Mouse (Mus musculus) liver, embryonic 14.5 days (tissue): ENCODE results near the gene Tmod4. TPM values are rescaled to one million over a fixed set of nuclear protein-coding genes. Genes with fewer than 3 reads are reported as not detected.

Experiments used
- ATAC-seq: fragments of 200-750 bp; cut with Nextera tagmentation; 2 replicates; pipeline ENCODE4 v1.8.0; 2017; ENCODE audit warnings: moderate number of reproducible peaks, mild to moderate bottlenecking, moderate library complexity; ENCODE audit not compliant: insufficient read depth
- DNase-seq, 3 experiments: peaks; one replicate each; pipeline ENCODE4 v3.0.0-alpha.2; 2012 to 2013; ENCODE audit warnings: low read depth in 3 of 3, low spot score in 3 of 3
- H3K27ac ChIP-seq: fragments of 300-500 bp; sonication (generic); 2 replicates; pipeline ENCODE4 v1.5.1; 2014; ENCODE audit warnings: moderate library complexity, mild to moderate bottlenecking, control low read depth, inconsistent platforms
- H3K27me3 ChIP-seq: fragments of 300-500 bp; sonication (generic); 2 replicates; pipeline ENCODE4 v1.6.1; 2014; ENCODE audit warnings: mild to moderate bottlenecking, low read length, moderate library complexity; ENCODE audit not compliant: control insufficient read depth, insufficient read depth
- H3K36me3 ChIP-seq: fragments of 300-500 bp; sonication (generic); replicated peaks from 2 replicates; pipeline ENCODE4 v1.6.1; 2014; ENCODE audit warnings: low read depth; ENCODE audit not compliant: control insufficient read depth, insufficient read depth
- H3K4me1 ChIP-seq, 2 experiments: fragments of 200-500 bp in 1 of 2; fragments of 300-500 bp in 1 of 2; sonication (generic) in 1 of 2; replicated peaks; 2 replicates each; pipeline ENCODE4 v1.6.1; 2012 to 2014; ENCODE audit warnings: antibody characterized with exemption in 1 of 2, inconsistent platforms in 1 of 2, low read length in 1 of 2; ENCODE audit not compliant: control insufficient read depth in 2 of 2, insufficient read depth in 2 of 2
- H3K4me2 ChIP-seq: fragments of 300-500 bp; sonication (generic); 2 replicates; pipeline ENCODE4 v1.6.1; 2014; ENCODE audit warnings: low read depth, mild to moderate bottlenecking, control low read depth, moderate library complexity
- H3K4me3 ChIP-seq, 2 experiments: fragments of 200-500 bp in 1 of 2; fragments of 300-500 bp in 1 of 2; sonication (generic) in 1 of 2; 2 replicates each; pipeline ENCODE4 v1.5.1; 2012 to 2014; ENCODE audit warnings: low read depth in 2 of 2, low read length in 2 of 2, mild to moderate bottlenecking in 2 of 2, control low read depth in 1 of 2, inconsistent platforms in 1 of 2, moderate library complexity in 1 of 2; ENCODE audit not compliant: insufficient read depth in 1 of 2
- H3K9ac ChIP-seq: fragments of 300-500 bp; sonication (generic); replicated peaks from 2 replicates; pipeline ENCODE4 v1.6.1; 2014; ENCODE audit warnings: mild to moderate bottlenecking, control low read depth, moderate library complexity
- H3K9me3 ChIP-seq: fragments of 300-500 bp; sonication (generic); 2 replicates; pipeline ENCODE4 v1.6.1; 2016; ENCODE audit warnings: low read length, mixed read lengths; ENCODE audit not compliant: control insufficient read depth
- CTCF ChIP-seq: IDR thresholded peaks from 2 replicates; pipeline ENCODE4 v1.5.1; 2016; ENCODE audit warnings: antibody characterized with exemption, low read depth, control low read depth
- EP300 ChIP-seq: IDR thresholded peaks from 2 replicates; pipeline ENCODE4 v1.6.1; 2016; ENCODE audit warnings: antibody characterized with exemption, low read depth
- WGBS: fragments of 180-500 bp; shearing (Covaris S2); extraction: QIAGEN DNeasy Blood & Tissue Kit; methylation state at CpG from one replicate; pipeline ENCODE4 v1.1.7; 2014; ENCODE audit not compliant: insufficient replicate concordance; 5-methylcytosine and 5-hydroxymethylcytosine counted together
- microRNA-seq: library from miRNA; unstranded; fragments of <30 nt; microRNA quantifications from one replicate; pipeline ENCODE4, GENCODE M21; 2016
- polyA plus RNA-seq, 2 experiments: library from polyadenylated mRNA; depleted of rRNA in 1 of 2; stranded (reverse) in 1 of 2; unstranded in 1 of 2; fragments of >200 nt; fragmentation: Nextera tagmentation in 1 of 2; extraction: Ambion mirVana in 1 of 2; gene quantifications; 2 replicates each; pipeline versions ENCODE4 v1.2.1 to v1.2.3; 2012 to 2014

Tmod4 gene
- polyA plus RNA-seq, 2 experiments: 0.15 to 0.32 TPM

DNA sequence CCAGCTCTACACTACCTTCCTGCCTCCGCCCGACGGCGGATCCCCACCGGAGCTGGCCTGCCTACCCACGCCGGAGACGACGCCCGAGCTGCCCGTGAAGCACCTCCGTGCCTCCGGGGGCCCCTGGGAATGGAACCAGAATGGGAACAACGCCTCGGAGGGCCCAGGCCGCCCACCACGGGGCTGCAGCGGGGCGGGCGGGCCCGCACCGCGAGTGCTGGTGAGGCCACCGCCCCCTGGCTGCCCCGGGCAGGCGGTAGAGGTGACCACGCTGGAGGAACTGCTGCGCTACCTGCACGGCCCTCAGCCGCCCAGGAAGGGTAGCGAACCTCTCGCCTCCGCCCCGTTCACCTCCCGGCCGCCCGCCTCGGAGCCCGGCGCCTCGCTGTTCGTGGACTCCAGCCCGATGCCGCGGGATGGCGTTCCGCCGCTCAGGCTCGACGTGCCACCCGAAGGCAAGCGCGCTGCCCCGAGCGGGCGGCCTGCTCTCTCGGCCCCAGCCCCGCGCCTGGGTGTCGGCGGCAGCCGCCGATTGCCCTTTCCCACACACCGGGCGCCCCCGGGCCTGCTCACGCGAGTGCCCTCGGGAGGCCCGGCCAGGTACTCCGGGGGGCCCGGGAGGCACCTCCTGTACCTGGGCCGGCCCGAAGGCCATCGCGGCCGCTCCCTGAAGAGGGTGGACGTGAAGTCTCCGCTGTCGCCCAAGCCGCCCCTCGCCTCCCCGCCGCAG is 48.4 kb downstream of the Tmod4 start:
- Histone ChIP-seq H3K4me3 (no peak overlapping the region), H3K27ac (no peak overlapping the region), H3K9me3 (no peaks in the 10 kb centered on the region), H3K4me1 (no peaks in the 10 kb centered on the region), H3K4me2 (no peak overlapping the region), H3K9ac (no peak overlapping the region), H3K27me3 (peaks cover 52% of the 10 kb centered on the region), H3K36me3 (no peaks in the 10 kb centered on the region)
- ATAC-seq: no peak
- no peak for DNase-seq
- WGBS: 13% methylated on average over 79 of the region's 84 CpGs
- TF ChIP-seq CTCF (no peak), EP300 (no peak)

- DNase-seq (no peak), ATAC-seq (no peak)
- WGBS: 4% methylated on average over 58 of the region's 58 CpGs
- peak overlapping the region; percentile 52 for H3K4me2 ChIP-seq
- no peaks in the 10 kb centered on the region for H3K9me3 ChIP-seq
- no peak overlapping the region for H3K27ac ChIP-seq
- H3K4me1 ChIP-seq: no peaks in the 10 kb centered on the region
- H3K9ac ChIP-seq: no peak overlapping the region
- TF ChIP-seq CTCF: no peak
- no peak for TF ChIP-seq EP300
- no peaks in the 10 kb centered on the region for H3K36me3 ChIP-seq
- peaks cover 52% of the 10 kb centered on the region for H3K27me3 ChIP-seq
- H3K4me3 ChIP-seq: peak overlapping the region in 1 of 2 experiments; percentile 40; a peak in 2 of 4 replicates
These were observed 49.1 kb downstream of the Tmod4 start for GRCm38 (mm10) chr3:95173256-95173949.

- WGBS: 2% methylated on average over 16 of the region's 16 CpGs
- peak; percentile 47 to 61 (median 52) for DNase-seq
- Histone ChIP-seq H3K4me1 (no peaks in the 10 kb centered on the region), H3K4me2 (peak overlapping the region; percentile 52), H3K27me3 (peaks cover 52% of the 10 kb centered on the region), H3K9ac (no peak overlapping the region), H3K4me3 (peak overlapping the region in 1 of 2 experiments; percentile 40; a peak in 2 of 4 replicates), H3K36me3 (no peaks in the 10 kb centered on the region), H3K9me3 (no peaks in the 10 kb centered on the region), H3K27ac (no peak overlapping the region)
- TF ChIP-seq CTCF (peak; percentile 95), EP300 (no peak)
- ATAC-seq: 0 out of 2 replicates have a peak, but pooled peaks have one; percentile 39
These were observed 49.8 kb downstream of the Tmod4 start for GRCm38 (mm10) chr3:95174011-95174592.

- TF ChIP-seq CTCF (no peak), EP300 (no peak)
- no peak overlapping the region for H3K9ac ChIP-seq
- 51% methylated on average over 3 of the region's 3 CpGs for WGBS
- ATAC-seq (no peak), DNase-seq (no peak)
- no peaks in the 10 kb centered on the region for H3K9me3 ChIP-seq
- no peak overlapping the region for H3K27ac ChIP-seq
- no peak overlapping the region for H3K4me2 ChIP-seq
- no peak overlapping the region for H3K4me3 ChIP-seq
- no peaks in the 10 kb centered on the region for H3K36me3 ChIP-seq
- peaks cover 36% of the 10 kb centered on the region for H3K27me3 ChIP-seq
- no peaks in the 10 kb centered on the region for H3K4me1 ChIP-seq
These were observed 52.2 kb downstream of the Tmod4 start for GRCm38 (mm10) chr3:95176500-95176899.

DNA sequence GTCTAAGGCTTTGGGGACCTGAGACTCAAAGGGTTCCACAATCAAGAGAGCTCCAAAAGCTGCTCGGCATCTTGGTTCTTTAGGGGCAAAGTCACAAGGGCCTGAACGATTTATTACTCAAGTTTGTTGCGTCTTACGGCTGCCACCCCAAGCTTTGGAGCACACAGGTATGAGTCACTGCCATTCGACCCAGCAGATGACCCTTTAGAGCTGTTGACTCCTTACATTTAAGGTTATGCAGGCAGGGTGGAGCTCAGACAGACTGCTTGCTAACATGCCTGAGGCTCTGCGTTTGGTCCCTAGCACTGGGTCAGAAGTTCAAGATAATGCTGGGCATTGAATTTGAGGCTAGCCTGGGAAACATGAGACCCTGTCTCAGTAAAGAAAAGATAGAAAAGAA is 53.3 kb downstream of the Tmod4 start:
- 55% methylated on average over 6 of the region's 6 CpGs for WGBS
- H3K4me3 ChIP-seq: no peak overlapping the region
- no peaks in the 10 kb centered on the region for H3K9me3 ChIP-seq
- no peaks in the 10 kb centered on the region for H3K36me3 ChIP-seq
- no peak for TF ChIP-seq CTCF
- no peak for TF ChIP-seq EP300
- DNase-seq: no peak
- H3K9ac ChIP-seq: no peak overlapping the region
- H3K4me1 ChIP-seq: no peaks in the 10 kb centered on the region
- no peak for ATAC-seq
- peaks cover 25% of the 10 kb centered on the region for H3K27me3 ChIP-seq
- no peak overlapping the region for H3K27ac ChIP-seq
- no peak overlapping the region for H3K4me2 ChIP-seq

Small RNA genes within 50 kb of the gene (microRNA-seq; reads per million reads assigned to microRNA genes)
- not detected for gene Mir8099-1

Other genes with a start within 250 kb of the Tmod4 start
- gene Psmb4, start 237.5 kb upstream of the Tmod4 start, polyA plus RNA-seq (2012; rRNA removed): 127 and 157 TPM in 2 replicates
- 190 and 203 TPM in 2 replicates for gene Psmb4, start 237.5 kb upstream of the Tmod4 start, polyA plus RNA-seq (2014; fragmentation: Nextera tagmentation; extraction: Ambion mirVana)
- 43.5 and 44.8 TPM in 2 replicates for gene Selenbp1, start 191.4 kb upstream of the Tmod4 start, polyA plus RNA-seq (2012; rRNA removed)
- 56.7 and 71.2 TPM in 2 replicates for gene Selenbp1, start 191.4 kb upstream of the Tmod4 start, polyA plus RNA-seq (2014; fragmentation: Nextera tagmentation; extraction: Ambion mirVana)
- 2.3 TPM in 2 replicates for gene Rfx5, start 170.4 kb upstream of the Tmod4 start, polyA plus RNA-seq (2012; rRNA removed)
- 0.88 and 1.5 TPM in 2 replicates for gene Rfx5, start 170.4 kb upstream of the Tmod4 start, polyA plus RNA-seq (2014; fragmentation: Nextera tagmentation; extraction: Ambion mirVana)
- 7.3 and 14.0 TPM in 2 replicates for gene Pi4kb, start 149.7 kb upstream of the Tmod4 start, polyA plus RNA-seq (2012; rRNA removed)
- 6.8 and 10.0 TPM in 2 replicates for gene Pi4kb, start 149.7 kb upstream of the Tmod4 start, polyA plus RNA-seq (2014; fragmentation: Nextera tagmentation; extraction: Ambion mirVana)
- gene Zfp687, start 109.0 kb upstream of the Tmod4 start, polyA plus RNA-seq (2012; rRNA removed): 5.8 and 6.6 TPM in 2 replicates
- 4.4 and 5.9 TPM in 2 replicates for gene Zfp687, start 109.0 kb upstream of the Tmod4 start, polyA plus RNA-seq (2014; fragmentation: Nextera tagmentation; extraction: Ambion mirVana)
- gene Psmd4, start 81.9 kb upstream of the Tmod4 start, polyA plus RNA-seq (2012; rRNA removed): 114 and 150 TPM in 2 replicates
- 153 and 161 TPM in 2 replicates for gene Psmd4, start 81.9 kb upstream of the Tmod4 start, polyA plus RNA-seq (2014; fragmentation: Nextera tagmentation; extraction: Ambion mirVana)
- 7.9 and 9.4 TPM in 2 replicates for gene Pip5k1a, start 17.5 kb upstream of the Tmod4 start, polyA plus RNA-seq (2012; rRNA removed)
- 4.7 and 5.5 TPM in 2 replicates for gene Pip5k1a, start 17.5 kb upstream of the Tmod4 start, polyA plus RNA-seq (2014; fragmentation: Nextera tagmentation; extraction: Ambion mirVana)
- gene Vps72, start 13.5 kb upstream of the Tmod4 start, polyA plus RNA-seq (2012; rRNA removed): 19.7 and 23.4 TPM in 2 replicates
- gene Vps72, start 13.5 kb upstream of the Tmod4 start, polyA plus RNA-seq (2014; fragmentation: Nextera tagmentation; extraction: Ambion mirVana): 29.6 and 31.4 TPM in 2 replicates
- 22.4 and 33.1 TPM in 2 replicates for gene Scnm1, start 9.5 kb downstream of the Tmod4 start, polyA plus RNA-seq (2012; rRNA removed)
- gene Scnm1, start 9.5 kb downstream of the Tmod4 start, polyA plus RNA-seq (2014; fragmentation: Nextera tagmentation; extraction: Ambion mirVana): 23.1 and 24.8 TPM in 2 replicates
- 2.9 and 3.9 TPM in 2 replicates for gene Lysmd1, start 9.6 kb downstream of the Tmod4 start, polyA plus RNA-seq (2012; rRNA removed)
- gene Lysmd1, start 9.6 kb downstream of the Tmod4 start, polyA plus RNA-seq (2014; fragmentation: Nextera tagmentation; extraction: Ambion mirVana): 4.8 and 5.2 TPM in 2 replicates
- 4.8 and 4.9 TPM in 2 replicates for gene Tnfaip8l2, start 17.9 kb downstream of the Tmod4 start, polyA plus RNA-seq (2012; rRNA removed)
- 5.7 and 6.1 TPM in 2 replicates for gene Tnfaip8l2, start 17.9 kb downstream of the Tmod4 start, polyA plus RNA-seq (2014; fragmentation: Nextera tagmentation; extraction: Ambion mirVana)
- gene Sema6c, start 36.0 kb downstream of the Tmod4 start, polyA plus RNA-seq (2012; rRNA removed): 0.69 and 1.6 TPM in 2 replicates
- 0.11 and 0.29 TPM in 2 replicates for gene Sema6c, start 36.0 kb downstream of the Tmod4 start, polyA plus RNA-seq (2014; fragmentation: Nextera tagmentation; extraction: Ambion mirVana)
- gene Gabpb2, start 93.4 kb downstream of the Tmod4 start, polyA plus RNA-seq (2012; rRNA removed): 10.4 and 14.3 TPM in 2 replicates
- gene Gabpb2, start 93.4 kb downstream of the Tmod4 start, polyA plus RNA-seq (2014; fragmentation: Nextera tagmentation; extraction: Ambion mirVana): 5.1 and 6.9 TPM in 2 replicates
- 21.3 and 24.9 TPM in 2 replicates for gene Cdc42se1, start 104.3 kb downstream of the Tmod4 start, polyA plus RNA-seq (2012; rRNA removed)
- 40.9 and 48.5 TPM in 2 replicates for gene Cdc42se1, start 104.3 kb downstream of the Tmod4 start, polyA plus RNA-seq (2014; fragmentation: Nextera tagmentation; extraction: Ambion mirVana)
- gene Mllt11, start 107.7 kb downstream of the Tmod4 start, polyA plus RNA-seq (2012; rRNA removed): 3.0 and 3.6 TPM in 2 replicates
- gene Mllt11, start 107.7 kb downstream of the Tmod4 start, polyA plus RNA-seq (2014; fragmentation: Nextera tagmentation; extraction: Ambion mirVana): 1.9 and 2.7 TPM in 2 replicates
- gene Gm128, start 117.1 kb downstream of the Tmod4 start, polyA plus RNA-seq (2012; rRNA removed): 0.12 and 0.19 TPM in 2 replicates
- 0.14 and 0.19 TPM in 2 replicates for gene Gm128, start 117.1 kb downstream of the Tmod4 start, polyA plus RNA-seq (2014; fragmentation: Nextera tagmentation; extraction: Ambion mirVana)
- 0.04 TPM in 2 replicates for gene Bnipl, start 126.7 kb downstream of the Tmod4 start, polyA plus RNA-seq (2012; rRNA removed)
- gene Bnipl, start 126.7 kb downstream of the Tmod4 start, polyA plus RNA-seq (2014; fragmentation: Nextera tagmentation; extraction: Ambion mirVana): 0.16 TPM in 1 of 2 replicates, not detected in the other
- gene Mindy1, start 156.9 kb downstream of the Tmod4 start, polyA plus RNA-seq (2012; rRNA removed): 13.2 and 13.6 TPM in 2 replicates
- 16.1 and 16.8 TPM in 2 replicates for gene Mindy1, start 156.9 kb downstream of the Tmod4 start, polyA plus RNA-seq (2014; fragmentation: Nextera tagmentation; extraction: Ambion mirVana)
- 8.0 TPM in 2 replicates for gene Prune1, start 157.6 kb downstream of the Tmod4 start, polyA plus RNA-seq (2012; rRNA removed)
- gene Prune1, start 157.6 kb downstream of the Tmod4 start, polyA plus RNA-seq (2014; fragmentation: Nextera tagmentation; extraction: Ambion mirVana): 6.8 and 7.3 TPM in 2 replicates
- 2.5 and 2.6 TPM in 2 replicates for gene Anxa9, start 182.7 kb downstream of the Tmod4 start, polyA plus RNA-seq (2012; rRNA removed)
- 2.8 and 3.8 TPM in 2 replicates for gene Anxa9, start 182.7 kb downstream of the Tmod4 start, polyA plus RNA-seq (2014; fragmentation: Nextera tagmentation; extraction: Ambion mirVana)
- gene Cers2, start 190.3 kb downstream of the Tmod4 start, polyA plus RNA-seq (2012; rRNA removed): 55.1 and 63.8 TPM in 2 replicates
- 80.2 and 88.2 TPM in 2 replicates for gene Cers2, start 190.3 kb downstream of the Tmod4 start, polyA plus RNA-seq (2014; fragmentation: Nextera tagmentation; extraction: Ambion mirVana)
- gene Setdb1, start 232.7 kb downstream of the Tmod4 start, polyA plus RNA-seq (2012; rRNA removed): 11.2 and 14.1 TPM in 2 replicates
- gene Setdb1, start 232.7 kb downstream of the Tmod4 start, polyA plus RNA-seq (2014; fragmentation: Nextera tagmentation; extraction: Ambion mirVana): 13.4 and 15.2 TPM in 2 replicates